Mouse (Mus musculus): ENCODE measurements around the gene a. TPM values are rescaled to one million over a fixed set of nuclear protein-coding genes. Genes with fewer than 3 reads are reported as not detected.

The a gene
- polyA plus RNA-seq, 1 experiment from 2014 or later = 0.94 TPM

DNA sequence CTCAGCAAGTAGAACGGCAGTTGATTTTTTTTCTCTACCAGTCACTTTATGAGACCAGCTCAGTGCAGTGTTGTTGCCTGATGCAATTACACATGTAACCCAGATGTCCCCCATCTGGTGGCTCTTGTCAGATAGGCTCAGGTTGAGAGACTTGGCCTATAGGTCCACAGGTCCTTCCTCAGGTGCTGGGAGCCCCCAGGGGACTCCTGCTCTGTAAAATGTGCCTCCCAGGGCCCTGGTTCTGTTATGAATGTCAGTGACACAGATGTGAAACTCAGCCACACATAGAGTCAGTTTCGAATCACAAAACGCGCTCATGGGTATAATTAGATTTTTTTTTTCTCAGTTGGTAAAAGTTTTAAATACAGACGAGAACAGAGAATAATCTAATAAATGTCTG is 33.5 kb upstream of the a start:
- Histone ChIP-seq H3K36me3 (ENCODE audit: control insufficient read depth, insufficient read depth) (no peaks in the 10 kb centered on the region), H3K4me2 (ENCODE audit: low read length) (no peak overlapping the region), H3K4me1 (replicated peaks; ENCODE audit: control insufficient read depth, insufficient read depth, low read length) (no peaks in the 10 kb centered on the region), H3K4me3 (replicated peaks; ENCODE audit: low read length) (no peak overlapping the region), H3K9ac (replicated peaks; ENCODE audit: low read depth, low read length) (no peak overlapping the region), H3K9me3 (ENCODE audit: control insufficient read depth, low read length) (no peaks in the 10 kb centered on the region; the same call in 1 of the 2 replicates), H3K27ac (ENCODE audit: low read length) (no peak overlapping the region), H3K27me3 (replicated peaks; ENCODE audit: control insufficient read depth, insufficient read depth, low read length) (no peaks in the 10 kb centered on the region)
- ATAC-seq = no peak
- 87% methylated on average over 5 of the region's 5 CpGs for WGBS

GRCm38 (mm10) chr2:154758454-154758853 is 32.7 kb upstream of the a start:
- no peak for ATAC-seq
- Histone ChIP-seq H3K9me3 (ENCODE audit: control insufficient read depth, low read length) (no peaks in the 10 kb centered on the region; the same call in 1 of the 2 replicates), H3K4me3 (replicated peaks; ENCODE audit: low read length) (no peak overlapping the region), H3K4me2 (ENCODE audit: low read length) (no peak overlapping the region), H3K4me1 (replicated peaks; ENCODE audit: control insufficient read depth, insufficient read depth, low read length) (0 out of 2 replicates have a peak, but pooled peaks cover 2% of the 10 kb centered on the region), H3K27ac (ENCODE audit: low read length) (no peak overlapping the region), H3K9ac (replicated peaks; ENCODE audit: low read depth, low read length) (no peak overlapping the region), H3K27me3 (replicated peaks; ENCODE audit: control insufficient read depth, insufficient read depth, low read length) (no peaks in the 10 kb centered on the region), H3K36me3 (ENCODE audit: control insufficient read depth, insufficient read depth) (no peaks in the 10 kb centered on the region)
- WGBS = 84% methylated on average over 1 of the region's 1 CpGs

- WGBS = 78% methylated on average over 3 of the region's 3 CpGs
- no peaks in the 10 kb centered on the region; the same call in 1 of the 2 replicates for H3K9me3 ChIP-seq (ENCODE audit: control insufficient read depth, low read length)
- H3K4me3 ChIP-seq (replicated peaks; ENCODE audit: low read length) = no peak overlapping the region
- no peaks in the 10 kb centered on the region for H3K36me3 ChIP-seq (ENCODE audit: control insufficient read depth, insufficient read depth)
- ATAC-seq = no peak
- no peak overlapping the region for H3K27ac ChIP-seq (ENCODE audit: low read length)
- H3K27me3 ChIP-seq (replicated peaks; ENCODE audit: control insufficient read depth, insufficient read depth, low read length) = no peaks in the 10 kb centered on the region
- 0 out of 2 replicates have a peak, but pooled peaks cover 2% of the 10 kb centered on the region for H3K4me1 ChIP-seq (replicated peaks; ENCODE audit: control insufficient read depth, insufficient read depth, low read length)
- H3K4me2 ChIP-seq (ENCODE audit: low read length) = no peak overlapping the region
- H3K9ac ChIP-seq (replicated peaks; ENCODE audit: low read depth, low read length) = no peak overlapping the region
Measured at GRCm38 (mm10) chr2:154763226-154763625, 28.0 kb upstream of the a start.

DNA sequence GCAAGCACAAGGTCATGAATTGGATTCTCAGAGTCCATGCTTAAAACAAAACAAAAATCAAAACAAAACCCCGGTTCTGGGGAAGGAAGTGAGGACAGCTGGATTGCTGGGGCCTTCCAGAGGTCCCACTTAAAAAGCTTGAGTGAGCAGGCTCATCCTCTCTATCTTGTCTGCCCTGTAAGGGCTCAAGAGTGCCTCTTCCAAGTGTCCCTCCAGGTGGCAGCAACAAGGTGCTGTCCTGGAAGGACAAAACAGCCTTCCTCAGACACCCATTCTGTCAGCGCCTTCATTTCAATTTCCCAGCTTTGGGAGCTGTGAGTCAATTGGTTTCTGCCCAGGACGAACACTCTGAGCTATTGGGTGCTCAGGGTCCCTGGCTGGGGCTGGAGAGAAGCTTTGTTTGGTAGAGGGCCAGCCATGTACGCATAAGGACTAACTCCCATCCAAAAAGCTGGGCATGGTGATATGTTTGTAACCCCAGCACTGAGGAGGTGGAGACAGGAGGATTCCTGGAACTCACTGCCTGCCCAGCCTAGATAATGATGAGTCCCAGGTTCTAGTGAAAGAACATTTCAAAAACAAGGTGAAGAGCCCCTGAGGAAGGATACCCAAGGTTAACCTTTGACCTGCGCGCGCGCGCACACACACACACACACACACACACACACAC is 26.2 kb upstream of the a start:
- H3K27ac ChIP-seq (ENCODE audit: low read length) = no peak overlapping the region
- H3K36me3 ChIP-seq (ENCODE audit: control insufficient read depth, insufficient read depth) = no peaks in the 10 kb centered on the region
- no peaks in the 10 kb centered on the region for H3K27me3 ChIP-seq (replicated peaks; ENCODE audit: control insufficient read depth, insufficient read depth, low read length)
- no peak overlapping the region for H3K4me3 ChIP-seq (replicated peaks; ENCODE audit: low read length)
- WGBS = 82% methylated on average over 9 of the region's 9 CpGs
- ATAC-seq = no peak
- 0 out of 2 replicates have a peak, but pooled peaks cover 2% of the 10 kb centered on the region for H3K4me1 ChIP-seq (replicated peaks; ENCODE audit: control insufficient read depth, insufficient read depth, low read length)
- no peak overlapping the region for H3K4me2 ChIP-seq (ENCODE audit: low read length)
- no peaks in the 10 kb centered on the region; the same call in 1 of the 2 replicates for H3K9me3 ChIP-seq (ENCODE audit: control insufficient read depth, low read length)
- no peak overlapping the region for H3K9ac ChIP-seq (replicated peaks; ENCODE audit: low read depth, low read length)

GRCm38 (mm10) chr2:154765554-154766008 is 25.6 kb upstream of the a start:
- no peak overlapping the region for H3K27ac ChIP-seq (ENCODE audit: low read length)
- no peaks in the 10 kb centered on the region for H3K36me3 ChIP-seq (ENCODE audit: control insufficient read depth, insufficient read depth)
- no peak for ATAC-seq
- no peak overlapping the region for H3K9ac ChIP-seq (replicated peaks; ENCODE audit: low read depth, low read length)
- H3K9me3 ChIP-seq (ENCODE audit: control insufficient read depth, low read length) = no peaks in the 10 kb centered on the region; the same call in 1 of the 2 replicates
- H3K27me3 ChIP-seq (replicated peaks; ENCODE audit: control insufficient read depth, insufficient read depth, low read length) = no peaks in the 10 kb centered on the region
- 83% methylated on average over 8 of the region's 8 CpGs for whole genome bisulfite sequencing
- H3K4me1 ChIP-seq (replicated peaks; ENCODE audit: control insufficient read depth, insufficient read depth, low read length) = 0 out of 2 replicates have a peak, but pooled peaks cover 2% of the 10 kb centered on the region
- H3K4me2 ChIP-seq (ENCODE audit: low read length) = no peak overlapping the region
- no peak overlapping the region for H3K4me3 ChIP-seq (replicated peaks; ENCODE audit: low read length)

- no peak overlapping the region for H3K4me2 ChIP-seq (ENCODE audit: low read length)
- 88% methylated on average over 6 of the region's 6 CpGs for WGBS
- no peak for ATAC-seq
- no peaks in the 10 kb centered on the region for H3K27me3 ChIP-seq (replicated peaks; ENCODE audit: control insufficient read depth, insufficient read depth, low read length)
- H3K9me3 ChIP-seq (ENCODE audit: control insufficient read depth, low read length) = no peaks in the 10 kb centered on the region
- H3K4me3 ChIP-seq (replicated peaks; ENCODE audit: low read length) = no peak overlapping the region
- no peaks in the 10 kb centered on the region for H3K36me3 ChIP-seq (ENCODE audit: control insufficient read depth, insufficient read depth)
- H3K9ac ChIP-seq (replicated peaks; ENCODE audit: low read depth, low read length) = no peak overlapping the region
- H3K4me1 ChIP-seq (replicated peaks; ENCODE audit: control insufficient read depth, insufficient read depth, low read length) = 0 out of 2 replicates have a peak, but pooled peaks cover 2% of the 10 kb centered on the region
- no peak overlapping the region for H3K27ac ChIP-seq (ENCODE audit: low read length)
Measured at GRCm38 (mm10) chr2:154767051-154767450, 24.2 kb upstream of the a start.

GRCm38 (mm10) chr2:154769930-154770329 is 21.3 kb upstream of the a start, which contains the start of gene Gm14214:
TSS of gene Gm14214 (minus strand) at chr2:154770030.
- Histone ChIP-seq H3K27me3 (replicated peaks; ENCODE audit: control insufficient read depth, insufficient read depth, low read length) (no peaks in the 10 kb centered on the region), H3K4me3 (replicated peaks; ENCODE audit: low read length) (no peak within 1 kb of the TSS), H3K27ac (ENCODE audit: low read length) (no peak within 1 kb of the TSS), H3K4me1 (replicated peaks; ENCODE audit: control insufficient read depth, insufficient read depth, low read length) (no peaks in the 10 kb centered on the region), H3K9ac (replicated peaks; ENCODE audit: low read depth, low read length) (no peak within 1 kb of the TSS), H3K4me2 (ENCODE audit: low read length) (no peak within 1 kb of the TSS), H3K36me3 (ENCODE audit: control insufficient read depth, insufficient read depth) (no peaks in the 10 kb centered on the region), H3K9me3 (ENCODE audit: control insufficient read depth, low read length) (no peaks in the 10 kb centered on the region)
- no peak for ATAC-seq

DNA sequence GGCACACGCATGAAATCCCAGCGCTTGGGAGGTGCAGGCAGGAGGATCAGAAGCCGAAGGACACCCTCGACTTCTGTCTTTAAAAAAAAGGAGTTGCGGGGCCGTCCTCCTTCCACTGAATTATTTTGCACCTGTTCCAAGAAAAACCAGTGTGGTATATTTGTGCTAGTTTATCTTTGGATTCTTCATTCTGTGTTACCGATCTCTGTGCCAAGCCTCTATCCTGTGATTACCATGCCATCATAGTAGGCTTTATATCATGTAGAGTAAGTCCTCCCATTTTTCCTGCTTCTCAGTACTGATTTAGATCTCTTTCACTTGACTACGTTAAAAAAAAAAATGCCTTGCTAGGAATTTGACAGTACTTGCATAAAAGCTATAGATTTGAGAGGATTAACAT is 19.6 kb upstream of the a start:
- H3K9ac ChIP-seq (replicated peaks; ENCODE audit: low read depth, low read length) = no peak overlapping the region
- no peaks in the 10 kb centered on the region for H3K27me3 ChIP-seq (replicated peaks; ENCODE audit: control insufficient read depth, insufficient read depth, low read length)
- WGBS = 80% methylated on average over 8 of the region's 8 CpGs
- no peak overlapping the region for H3K27ac ChIP-seq (ENCODE audit: low read length)
- H3K36me3 ChIP-seq (ENCODE audit: control insufficient read depth, insufficient read depth) = no peaks in the 10 kb centered on the region
- no peak overlapping the region for H3K4me2 ChIP-seq (ENCODE audit: low read length)
- no peak for ATAC-seq
- no peaks in the 10 kb centered on the region for H3K4me1 ChIP-seq (replicated peaks; ENCODE audit: control insufficient read depth, insufficient read depth, low read length)
- H3K4me3 ChIP-seq (replicated peaks; ENCODE audit: low read length) = no peak overlapping the region
- H3K9me3 ChIP-seq (ENCODE audit: control insufficient read depth, low read length) = no peaks in the 10 kb centered on the region

DNA sequence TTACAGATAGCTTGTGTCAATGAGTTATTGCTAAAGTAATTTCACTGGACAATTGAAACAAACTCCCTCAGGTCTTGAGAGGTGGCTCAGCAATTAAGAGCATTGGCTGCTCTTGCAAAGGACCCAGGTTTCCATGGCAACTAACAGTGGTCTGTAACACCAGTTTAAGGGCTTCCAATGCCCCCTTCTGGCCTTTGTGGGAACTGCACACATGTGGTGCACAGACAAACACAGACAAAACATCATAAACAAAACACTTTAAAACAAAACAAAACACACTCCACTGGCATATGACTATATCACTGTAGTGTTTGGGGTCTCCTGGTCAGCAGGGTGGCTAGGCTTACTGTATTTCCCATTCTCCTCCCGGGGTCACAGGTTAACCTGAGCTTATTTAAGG is 17.2 kb upstream of the a start:
- WGBS = 80% methylated on average over 1 of the region's 1 CpGs

More for the DNA sequence above, 17.2 kb upstream of the a start:
- Histone ChIP-seq H3K4me3 (replicated peaks; ENCODE audit: low read length) (no peak overlapping the region), H3K36me3 (ENCODE audit: control insufficient read depth, insufficient read depth) (no peaks in the 10 kb centered on the region), H3K9me3 (ENCODE audit: control insufficient read depth, low read length) (no peaks in the 10 kb centered on the region), H3K9ac (replicated peaks; ENCODE audit: low read depth, low read length) (no peak overlapping the region), H3K27ac (ENCODE audit: low read length) (no peak overlapping the region), H3K4me2 (ENCODE audit: low read length) (no peak overlapping the region), H3K27me3 (replicated peaks; ENCODE audit: control insufficient read depth, insufficient read depth, low read length) (no peaks in the 10 kb centered on the region), H3K4me1 (replicated peaks; ENCODE audit: control insufficient read depth, insufficient read depth, low read length) (no peaks in the 10 kb centered on the region)
- ATAC-seq = no peak

Measured in forebrain, embryonic 16.5 days (tissue).